Mouse (Mus musculus) lung, embryonic 15.5 days (tissue): ENCODE data around the gene Aqp7. TPM values are rescaled to one million over a fixed set of nuclear protein-coding genes. Genes with fewer than 3 reads are reported as not detected.

ENCODE experiments used
- ATAC-seq: fragments of 200-750 bp; cut with Nextera tagmentation; 2 replicates; pipeline ENCODE4 v1.8.0; 2017; ENCODE audit warnings: moderate number of reproducible peaks, borderline replicate concordance; ENCODE audit not compliant: low FRiP score, low TSS enrichment; ENCODE audit errors: extremely low read depth
- H3K27ac ChIP-seq: fragments of 300-500 bp; sonication (generic); 2 replicates; pipeline ENCODE4 v1.5.1; 2015; ENCODE audit warnings: moderate library complexity, mild to moderate bottlenecking, inconsistent platforms
- H3K27me3 ChIP-seq: fragments of 300-500 bp; sonication (generic); 2 replicates; pipeline ENCODE4 v1.6.1; 2015; ENCODE audit warnings: inconsistent platforms
- H3K36me3 ChIP-seq: fragments of 300-500 bp; sonication (generic); 2 replicates; pipeline ENCODE4 v1.6.1; 2015; ENCODE audit warnings: inconsistent platforms
- H3K4me1 ChIP-seq: fragments of 300-500 bp; sonication (generic); 2 replicates; pipeline ENCODE4 v1.6.1; 2015; ENCODE audit warnings: inconsistent platforms
- H3K4me2 ChIP-seq: fragments of 300-500 bp; sonication (generic); 2 replicates; pipeline ENCODE4 v1.6.1; 2015; ENCODE audit warnings: inconsistent platforms, mild to moderate bottlenecking, moderate library complexity
- H3K4me3 ChIP-seq: fragments of 300-500 bp; sonication (generic); 2 replicates; pipeline ENCODE4 v1.5.1; 2015; ENCODE audit warnings: mild to moderate bottlenecking, inconsistent platforms
- H3K9ac ChIP-seq: fragments of 300-500 bp; sonication (generic); 2 replicates; pipeline ENCODE4 v1.6.1; 2015; ENCODE audit warnings: inconsistent platforms
- H3K9me3 ChIP-seq: fragments of 300-500 bp; sonication (generic); 2 replicates; pipeline ENCODE4 v1.6.1; 2016; ENCODE audit warnings: inconsistent platforms
- WGBS: fragments of 180-500 bp; shearing (Covaris S2); methylation state at CpG from one replicate; pipeline ENCODE4 v1.1.7; 2015; 5-methylcytosine and 5-hydroxymethylcytosine counted together
- polyA plus RNA-seq: library from polyadenylated mRNA; unstranded; fragments of >200 nt; fragmentation: Nextera tagmentation; extraction: Ambion mirVana; gene quantifications from 2 replicates; pipeline ENCODE4 v1.2.1, GENCODE M21; 2015

Gene Aqp7
- polyA plus RNA-seq, 1 experiment from 2014 or later = not detected

- 77% methylated on average over 5 of the region's 5 CpGs for WGBS
- Histone ChIP-seq H3K4me2 (no peak overlapping the region), H3K36me3 (peaks cover 10% of the 10 kb centered on the region; the same call in 1 of the 2 replicates), H3K4me1 (no peaks in the 10 kb centered on the region), H3K9me3 (no peaks in the 10 kb centered on the region), H3K27me3 (no peaks in the 10 kb centered on the region), H3K4me3 (no peak overlapping the region), H3K27ac (no peak overlapping the region), H3K9ac (no peak overlapping the region)
- no peak for ATAC-seq
These were observed 18.6 kb downstream of the Aqp7 start for GRCm38 (mm10) chr4:41029372-41029771.

GRCm38 (mm10) chr4:41028272-41028671, 19.7 kb downstream of the Aqp7 start:
- Histone ChIP-seq H3K4me2 (no peak overlapping the region), H3K36me3 (peaks cover 17% of the 10 kb centered on the region), H3K4me3 (no peak overlapping the region), H3K27ac (no peak overlapping the region), H3K27me3 (no peaks in the 10 kb centered on the region), H3K9ac (no peak overlapping the region), H3K4me1 (no peaks in the 10 kb centered on the region), H3K9me3 (no peaks in the 10 kb centered on the region)
- WGBS = 79% methylated on average over 4 of the region's 4 CpGs
- no peak for ATAC-seq

- no peak overlapping the region for H3K27ac ChIP-seq
- peaks cover 20% of the 10 kb centered on the region for H3K36me3 ChIP-seq
- no peak overlapping the region for H3K4me2 ChIP-seq
- H3K9ac ChIP-seq = no peak overlapping the region
- ATAC-seq = no peak
- H3K4me3 ChIP-seq = no peak overlapping the region
- no peaks in the 10 kb centered on the region for H3K4me1 ChIP-seq
- no peaks in the 10 kb centered on the region for H3K9me3 ChIP-seq
- no peaks in the 10 kb centered on the region for H3K27me3 ChIP-seq
- 88% methylated on average over 3 of the region's 3 CpGs for WGBS
These were observed 20.1 kb downstream of the Aqp7 start for GRCm38 (mm10) chr4:41027872-41028271.

GRCm38 (mm10) chr4:41026086-41026787, 21.7 kb downstream of the Aqp7 start:
- WGBS = 57% methylated on average over 8 of the region's 8 CpGs
- no peak overlapping the region for H3K4me3 ChIP-seq
- H3K9me3 ChIP-seq = no peaks in the 10 kb centered on the region
- no peak overlapping the region for H3K4me2 ChIP-seq
- no peaks in the 10 kb centered on the region for H3K4me1 ChIP-seq
- peaks cover 35% of the 10 kb centered on the region for H3K36me3 ChIP-seq
- no peak overlapping the region for H3K27ac ChIP-seq
- no peaks in the 10 kb centered on the region for H3K27me3 ChIP-seq
- ATAC-seq = no peak
- H3K9ac ChIP-seq = no peak overlapping the region

- Histone ChIP-seq H3K4me3 (no peak overlapping the region), H3K4me2 (no peak overlapping the region), H3K36me3 (peaks cover 47% of the 10 kb centered on the region)
These were observed 26.8 kb downstream of the Aqp7 start for GRCm38 (mm10) chr4:41021094-41021493.

GRCm38 (mm10) chr4:41015798-41016197, 32.1 kb downstream of the Aqp7 start:
- WGBS = 90% methylated on average over 5 of the region's 5 CpGs

More at GRCm38 (mm10) chr4:41021094-41021493, 26.8 kb downstream of the Aqp7 start:
- Histone ChIP-seq H3K9ac (no peak overlapping the region), H3K9me3 (no peaks in the 10 kb centered on the region), H3K27me3 (no peaks in the 10 kb centered on the region), H3K27ac (no peak overlapping the region), H3K4me1 (no peaks in the 10 kb centered on the region)
- WGBS = 87% methylated on average over 5 of the region's 5 CpGs
- no peak for ATAC-seq

GRCm38 (mm10) chr4:41013351-41013750, 34.6 kb downstream of the Aqp7 start:
- H3K27ac ChIP-seq = no peak overlapping the region
- ATAC-seq = no peak
- no peak overlapping the region for H3K4me2 ChIP-seq
- peaks cover 69% of the 10 kb centered on the region for H3K36me3 ChIP-seq
- 81% methylated on average over 3 of the region's 3 CpGs for WGBS
- H3K27me3 ChIP-seq = no peaks in the 10 kb centered on the region
- H3K9me3 ChIP-seq = no peaks in the 10 kb centered on the region
- no peak overlapping the region for H3K9ac ChIP-seq
- H3K4me3 ChIP-seq = no peak overlapping the region
- H3K4me1 ChIP-seq = no peaks in the 10 kb centered on the region

More at GRCm38 (mm10) chr4:41015798-41016197, 32.1 kb downstream of the Aqp7 start:
- no peaks in the 10 kb centered on the region for H3K9me3 ChIP-seq
- H3K4me2 ChIP-seq = no peak overlapping the region
- ATAC-seq = no peak
- no peak overlapping the region for H3K9ac ChIP-seq
- no peaks in the 10 kb centered on the region for H3K4me1 ChIP-seq
- no peaks in the 10 kb centered on the region for H3K27me3 ChIP-seq
- H3K4me3 ChIP-seq = no peak overlapping the region
- H3K27ac ChIP-seq = no peak overlapping the region
- peaks cover 54% of the 10 kb centered on the region for H3K36me3 ChIP-seq

- H3K4me3 ChIP-seq = no peak overlapping the region
- H3K9me3 ChIP-seq = no peaks in the 10 kb centered on the region
- no peak for ATAC-seq
- WGBS = 89% methylated on average over 9 of the region's 9 CpGs
- H3K27me3 ChIP-seq = no peaks in the 10 kb centered on the region
- H3K4me1 ChIP-seq = no peaks in the 10 kb centered on the region
- H3K4me2 ChIP-seq = no peak overlapping the region
- no peak overlapping the region for H3K9ac ChIP-seq
- no peak overlapping the region for H3K27ac ChIP-seq
- peaks cover 87% of the 10 kb centered on the region for H3K36me3 ChIP-seq
These were observed 46.9 kb downstream of the Aqp7 start for GRCm38 (mm10) chr4:41000842-41001639.

- H3K9ac ChIP-seq = no peak overlapping the region
- 80% methylated on average over 1 of the region's 1 CpGs for WGBS
- peaks cover 91% of the 10 kb centered on the region for H3K36me3 ChIP-seq
- ATAC-seq = no peak
- H3K9me3 ChIP-seq = no peaks in the 10 kb centered on the region
- H3K4me2 ChIP-seq = no peak overlapping the region
- no peak overlapping the region for H3K27ac ChIP-seq
- H3K4me1 ChIP-seq = no peaks in the 10 kb centered on the region
- no peaks in the 10 kb centered on the region for H3K27me3 ChIP-seq
- no peak overlapping the region for H3K4me3 ChIP-seq
These were observed 47.7 kb downstream of the Aqp7 start for GRCm38 (mm10) chr4:41000271-41000670.

GRCm38 (mm10) chr4:40997916-40998315, 50.0 kb downstream of the Aqp7 start:
- WGBS = 89% methylated on average over 4 of the region's 4 CpGs

GRCm38 (mm10) chr4:40996302-40996701, 51.6 kb downstream of the Aqp7 start:
- no peaks in the 10 kb centered on the region for H3K9me3 ChIP-seq
- no peaks in the 10 kb centered on the region for H3K27me3 ChIP-seq
- no peak overlapping the region for H3K9ac ChIP-seq
- no peak for ATAC-seq
- WGBS = 96% methylated on average over 6 of the region's 6 CpGs
- no peak overlapping the region for H3K4me2 ChIP-seq
- no peak overlapping the region for H3K27ac ChIP-seq
- peaks cover 92% of the 10 kb centered on the region for H3K36me3 ChIP-seq
- no peaks in the 10 kb centered on the region for H3K4me1 ChIP-seq
- H3K4me3 ChIP-seq = no peak overlapping the region

More at GRCm38 (mm10) chr4:40997916-40998315, 50.0 kb downstream of the Aqp7 start:
- Histone ChIP-seq H3K4me1 (no peaks in the 10 kb centered on the region), H3K9me3 (no peaks in the 10 kb centered on the region), H3K36me3 (peaks cover 89% of the 10 kb centered on the region), H3K27ac (no peak overlapping the region), H3K27me3 (no peaks in the 10 kb centered on the region), H3K4me2 (no peak overlapping the region), H3K4me3 (no peak overlapping the region), H3K9ac (no peak overlapping the region)
- ATAC-seq = no peak

GRCm38 (mm10) chr4:40989633-40990032, 58.3 kb downstream of the Aqp7 start:
- 87% methylated on average over 6 of the region's 6 CpGs for WGBS
- peaks cover 88% of the 10 kb centered on the region for H3K36me3 ChIP-seq
- no peaks in the 10 kb centered on the region for H3K4me1 ChIP-seq

More at GRCm38 (mm10) chr4:40989633-40990032, 58.3 kb downstream of the Aqp7 start:
- Histone ChIP-seq H3K4me2 (no peak overlapping the region), H3K4me3 (no peak overlapping the region), H3K9me3 (no peaks in the 10 kb centered on the region), H3K27ac (no peak overlapping the region), H3K9ac (no peak overlapping the region), H3K27me3 (no peaks in the 10 kb centered on the region)
- ATAC-seq = no peak
